Mouse (Mus musculus) spleen, adult 18-20 months (tissue): ENCODE measurements around the gene Arsg.
A peak's percentile ranks its signal among the peaks of the same experiment; 100 is the strongest.
"Not testable (repeated sequence)": the region's sequence is repeated elsewhere in the genome, so short reads cannot be mapped to it uniquely, and the experiment has no call there.

Source experiments
- DNase-seq, 2 experiments: peaks; one replicate each; pipeline ENCODE4 v3.0.0; 2022; ENCODE audit warnings: mixed read lengths in 2 of 2

Gene Arsg

DNA sequence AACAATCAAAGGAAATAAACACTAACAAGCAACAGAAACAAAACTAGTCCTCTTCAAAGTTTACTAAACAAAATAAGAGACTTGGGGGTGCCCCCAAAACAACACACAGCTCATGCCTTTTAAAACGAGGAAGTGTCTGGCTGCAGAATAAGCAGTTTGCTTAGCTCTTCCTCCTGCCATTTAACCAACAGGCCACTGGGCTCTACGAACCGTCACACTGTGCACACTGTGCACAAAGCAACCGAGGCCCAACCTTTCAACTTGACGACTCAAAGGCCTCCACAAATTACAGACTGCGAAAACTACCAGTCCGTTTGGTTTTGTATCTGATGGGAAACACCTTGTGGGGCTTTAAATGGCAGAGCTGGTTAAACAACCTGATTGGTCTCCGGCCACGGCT, 3.0 kb upstream of the Arsg start:
- peak in 1 of 2 experiments; percentile 27 for DNase-seq

DNA sequence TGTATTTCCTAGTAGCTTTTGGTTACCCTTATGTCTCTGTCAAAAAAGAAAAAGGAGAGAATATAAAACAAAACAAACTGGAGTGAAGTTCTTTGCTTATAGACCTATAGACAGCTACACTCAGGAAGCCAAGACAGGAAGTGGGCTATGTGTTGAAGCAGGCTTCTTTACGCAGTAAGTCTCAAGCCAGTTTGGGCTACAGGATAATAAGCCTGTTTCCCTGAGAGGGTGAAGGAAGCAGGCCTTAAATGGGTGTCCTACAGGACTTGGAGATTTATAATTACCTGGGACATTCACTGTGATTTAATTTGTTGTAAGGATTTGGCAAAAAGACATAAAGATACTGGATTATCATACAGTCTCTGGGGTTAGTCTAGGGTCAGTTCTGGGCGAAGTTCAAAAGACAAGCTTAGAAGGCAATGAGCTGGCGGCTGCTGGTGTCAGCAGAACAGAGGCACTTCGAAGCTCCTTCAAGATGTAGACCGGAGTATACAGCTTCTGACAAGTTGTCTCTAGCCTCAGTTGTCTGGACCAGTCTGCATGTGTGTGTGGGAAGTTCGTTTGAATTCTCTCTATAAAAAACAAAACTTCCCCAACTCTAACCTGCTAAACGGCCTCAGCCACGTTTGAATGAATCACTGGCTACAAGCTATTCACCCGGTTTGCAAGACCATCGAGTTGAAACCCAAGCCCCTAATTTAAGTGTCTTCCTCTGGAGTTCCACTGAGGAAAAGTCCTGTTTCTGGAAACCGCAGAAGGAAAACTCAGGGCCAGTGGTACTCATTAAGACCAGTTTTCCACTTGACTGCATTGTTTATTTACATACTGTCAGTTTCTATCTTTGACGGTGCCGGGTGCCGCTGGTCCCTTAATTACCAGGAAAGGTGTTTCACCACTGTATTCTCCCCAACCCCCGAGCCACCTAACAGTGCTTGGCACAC, 2.0 kb upstream of the Arsg start:
- DNase-seq, result peak in 1 of 2 experiments; percentile 27

DNA sequence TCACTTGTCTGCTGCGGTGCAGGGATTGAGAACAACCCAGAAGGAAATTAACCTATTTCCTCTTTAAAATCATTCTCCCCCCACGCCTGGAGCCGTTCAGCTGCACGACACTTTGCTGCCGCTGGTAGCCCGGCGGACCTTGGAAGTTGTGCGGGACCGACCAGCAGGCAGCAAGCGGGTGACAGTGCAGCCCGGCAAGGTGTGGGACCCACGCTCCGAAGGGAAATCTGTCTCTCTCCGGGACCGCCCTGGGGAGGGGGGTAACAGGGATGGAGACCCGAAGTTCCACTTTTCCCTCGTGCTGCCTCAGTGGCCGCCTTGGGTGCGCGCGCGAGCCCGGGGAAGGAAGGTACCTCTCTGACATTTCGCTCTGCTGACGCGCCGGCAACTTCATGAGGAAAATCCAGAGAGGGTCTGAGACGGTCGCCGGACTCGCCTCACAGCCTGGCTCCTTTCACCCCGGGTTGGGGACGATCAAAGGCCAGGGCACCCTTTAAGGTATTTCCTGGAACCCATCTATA, 943 bp upstream of the Arsg start:
- DNase-seq, result peak; percentile 31 to 48

DNA sequence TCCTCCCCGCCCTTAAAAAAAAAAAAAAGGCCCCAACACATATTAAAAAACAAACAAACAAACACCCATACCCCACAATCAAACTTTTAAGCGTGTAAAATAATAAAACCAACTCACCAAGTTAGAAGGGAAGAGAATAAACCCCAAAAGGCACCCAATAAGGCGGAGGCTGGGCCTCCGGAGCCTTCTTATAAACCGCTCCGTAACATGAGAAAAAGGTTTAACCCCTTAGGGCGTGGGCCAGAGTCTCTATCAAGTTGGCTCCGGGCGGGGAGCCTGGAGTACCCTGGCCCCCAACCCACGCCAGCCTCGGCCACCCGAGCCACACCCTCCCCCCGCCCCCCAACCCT, 378 bp upstream of the Arsg start:
- no peak for DNase-seq

DNA sequence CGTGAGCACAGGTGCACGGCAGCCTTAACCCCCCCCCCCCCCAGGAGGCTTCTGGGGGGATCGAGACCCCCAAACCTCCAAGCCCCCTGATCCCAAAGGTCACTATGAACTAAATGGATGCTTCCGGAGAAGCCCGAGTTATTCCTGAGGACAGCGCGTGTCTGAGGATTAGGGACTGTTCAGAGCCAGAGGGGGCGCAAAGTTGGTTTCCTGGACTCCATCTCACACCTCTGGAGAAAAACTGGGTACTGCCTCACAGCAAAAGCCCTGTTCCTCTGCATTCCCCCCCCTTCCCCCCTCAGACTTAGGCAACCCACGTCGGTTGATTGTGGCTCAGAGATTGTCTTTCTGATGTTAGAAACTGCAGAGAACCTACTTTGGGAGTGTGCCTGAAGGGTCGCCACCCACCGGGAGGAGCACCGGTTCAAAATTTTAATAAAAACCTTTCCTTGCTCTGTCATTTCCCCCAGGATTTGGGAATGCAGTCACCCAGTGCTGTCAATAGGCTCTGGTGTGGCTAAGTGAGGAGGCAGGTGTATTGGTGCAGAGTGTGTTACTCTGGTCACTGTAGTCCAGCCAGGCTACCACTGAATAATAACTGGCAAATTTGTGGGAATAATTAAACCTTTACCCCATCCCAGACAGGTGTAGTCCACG, 1.0 kb downstream of the Arsg start:
- DNase-seq, result no peak

DNA sequence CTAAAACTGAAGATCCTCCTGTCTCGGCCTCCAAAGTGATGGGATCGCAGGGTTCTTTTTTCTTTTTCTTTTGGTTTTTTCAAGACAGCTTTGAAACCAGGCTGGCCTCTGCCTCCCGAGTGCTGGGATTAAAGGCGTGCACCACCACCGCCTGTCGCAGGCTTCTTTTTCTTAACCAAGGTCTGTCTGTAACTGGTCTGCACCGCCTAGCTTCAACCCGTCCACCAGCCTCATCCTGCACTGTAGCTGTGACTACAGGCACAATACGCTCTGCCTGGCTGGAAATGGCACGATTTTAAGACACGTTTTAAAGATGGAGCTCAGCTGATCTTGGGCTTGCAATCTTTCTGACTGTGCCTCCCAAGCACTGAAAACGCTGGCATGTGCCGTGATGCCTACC, 1.7 kb downstream of the Arsg start:
- no peak for DNase-seq

DNA sequence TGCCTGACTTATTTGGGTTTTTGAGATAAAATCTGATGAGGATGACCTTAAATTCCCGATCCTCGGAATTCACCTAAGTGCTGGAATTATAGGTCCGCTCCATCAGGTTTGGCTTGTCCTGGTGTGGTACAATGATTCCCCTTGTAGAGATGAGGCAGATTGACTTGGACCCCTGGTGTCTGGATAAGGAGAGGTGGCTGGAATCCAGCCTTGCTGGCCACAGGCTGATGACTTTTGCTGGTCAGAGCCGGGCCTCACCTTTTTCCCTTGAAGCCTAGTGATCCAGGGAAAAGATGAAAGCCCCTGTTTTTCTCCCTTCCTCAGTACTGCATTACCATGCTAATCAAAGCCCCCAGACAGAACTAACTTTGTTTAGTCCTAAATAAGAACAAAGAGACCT, 2.5 kb downstream of the Arsg start:
- no peak for DNase-seq

DNA sequence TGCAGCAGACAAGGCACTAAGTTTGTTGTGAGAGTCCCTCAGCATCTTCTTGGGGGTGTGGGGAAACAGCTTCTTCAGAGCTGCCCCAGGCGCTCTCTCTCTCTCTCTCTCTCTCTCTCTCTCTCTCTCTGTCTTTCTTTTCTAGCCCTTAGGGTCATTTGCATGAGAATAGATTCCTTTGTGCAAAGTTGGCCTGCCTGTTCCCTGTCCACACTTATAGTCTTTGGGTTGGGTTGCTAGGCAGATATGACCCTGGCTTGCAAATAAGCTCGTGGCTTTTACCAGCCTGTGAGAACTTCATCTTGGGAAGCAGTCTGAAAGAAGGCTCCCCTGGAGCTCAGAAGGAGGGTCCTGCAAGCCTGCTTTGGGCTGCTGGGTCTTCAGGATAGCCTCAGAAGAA, 3.1 kb downstream of the Arsg start:
- no peak for DNase-seq

DNA sequence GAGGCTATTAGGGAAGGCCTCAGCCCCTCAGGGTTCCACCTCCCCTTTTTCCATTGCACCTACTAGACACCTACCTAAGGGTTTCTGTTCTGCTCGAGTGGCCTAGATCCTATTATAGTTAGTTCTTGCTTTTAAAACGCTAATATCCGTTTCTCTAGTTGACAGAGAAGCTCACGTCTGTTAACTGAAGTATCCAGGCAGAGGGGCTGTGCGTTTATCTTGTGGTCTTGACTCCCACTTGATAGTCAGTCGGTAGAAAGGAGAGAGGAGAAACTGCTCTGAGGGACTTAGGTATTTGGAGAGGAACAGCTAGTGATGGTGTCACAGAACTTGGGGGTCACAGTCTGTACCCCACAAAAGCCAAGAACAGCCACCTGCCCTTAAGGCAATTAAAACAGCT, 3.5 kb downstream of the Arsg start:
- DNase-seq, result no peak

DNA sequence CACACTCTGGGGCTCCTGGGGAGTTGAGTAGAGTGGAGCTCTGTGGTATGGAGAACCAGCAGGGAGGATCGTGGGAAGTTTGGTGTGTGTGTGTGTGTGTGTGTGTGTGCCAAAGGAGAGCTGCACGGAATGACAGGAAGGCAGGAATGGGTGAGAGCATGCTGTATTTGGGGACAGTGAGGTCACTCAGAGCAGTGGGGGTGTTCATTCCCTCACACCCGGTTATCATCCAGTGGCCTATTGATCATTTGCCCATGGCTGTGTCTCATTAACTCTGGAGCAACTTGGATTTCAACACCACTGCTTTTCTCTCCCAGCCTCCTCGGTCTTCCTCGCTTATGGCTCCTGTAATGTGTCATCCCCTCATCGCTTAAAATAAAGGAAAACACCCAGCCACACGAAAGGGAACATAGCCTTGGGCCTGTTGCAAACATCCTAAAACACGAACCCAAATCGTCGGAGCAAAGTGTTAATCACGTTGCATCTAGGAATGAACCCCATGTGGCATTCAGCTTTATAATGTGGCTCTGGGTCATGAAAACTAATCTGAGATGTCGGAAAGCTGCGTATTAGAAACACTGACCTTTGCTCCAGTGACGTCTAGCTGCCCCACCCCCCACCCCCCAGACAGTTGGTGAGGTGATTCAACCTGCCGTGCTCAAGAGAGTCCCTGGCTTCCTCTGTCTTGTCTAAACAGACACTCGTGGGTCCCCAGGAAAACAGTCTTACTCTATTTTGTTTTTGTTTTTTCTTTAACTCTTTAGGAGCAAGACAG, 4.6 kb downstream of the Arsg start:
- DNase-seq, result no peak

DNA sequence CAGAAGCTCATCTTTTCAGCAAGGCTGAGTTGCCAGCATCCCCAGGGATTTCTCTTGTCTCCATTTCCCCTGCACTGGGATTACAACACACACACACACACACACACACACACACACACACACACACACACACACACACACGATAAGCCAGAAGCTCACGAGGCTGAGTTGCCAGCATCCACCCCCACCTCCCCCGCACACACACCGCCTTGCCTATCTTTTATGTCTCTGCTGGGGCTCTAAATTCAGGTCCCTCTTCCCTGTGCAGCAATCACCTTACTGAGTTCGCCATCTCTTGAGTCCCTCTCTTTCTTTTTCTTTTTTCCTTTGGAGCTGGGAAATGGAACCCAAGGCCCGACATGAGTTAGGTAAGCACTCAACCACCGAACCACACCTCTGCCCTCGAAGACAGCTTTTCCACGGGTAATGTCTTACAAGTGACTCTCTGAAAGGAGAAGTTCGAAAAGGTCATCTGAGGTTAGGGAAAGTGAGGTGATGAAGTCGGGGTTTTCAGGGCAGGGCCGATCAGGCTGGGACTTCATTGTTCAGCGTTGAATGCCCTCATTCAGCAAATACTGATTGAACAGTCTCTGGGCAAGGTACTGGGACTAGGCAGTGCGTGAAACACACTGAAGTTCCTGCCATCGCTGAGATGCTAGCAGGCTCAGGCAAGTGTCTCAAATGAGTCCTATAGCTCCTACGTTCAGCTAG, 6.6 kb downstream of the Arsg start:
- no peak for DNase-seq

DNA sequence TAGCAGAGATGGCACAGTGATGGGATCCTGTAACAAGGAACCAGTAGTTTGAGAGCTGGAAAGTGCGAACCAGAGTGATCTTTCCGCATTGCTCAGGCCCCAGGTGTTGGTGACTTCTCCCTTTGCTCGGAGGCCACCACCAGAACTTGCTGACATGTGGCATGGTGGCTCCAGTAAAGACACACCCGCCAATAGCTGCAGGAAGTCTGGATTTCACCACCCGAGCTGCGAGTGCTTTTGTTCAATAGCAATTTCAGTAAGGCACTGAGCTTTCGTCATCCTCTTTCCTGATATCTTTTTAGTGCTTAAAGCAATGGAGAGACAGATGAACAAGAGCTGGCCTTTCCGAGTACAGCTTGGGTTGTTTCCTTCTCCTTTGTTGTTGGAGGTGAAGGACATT, 7.3 kb downstream of the Arsg start:
- no peak for DNase-seq

DNA sequence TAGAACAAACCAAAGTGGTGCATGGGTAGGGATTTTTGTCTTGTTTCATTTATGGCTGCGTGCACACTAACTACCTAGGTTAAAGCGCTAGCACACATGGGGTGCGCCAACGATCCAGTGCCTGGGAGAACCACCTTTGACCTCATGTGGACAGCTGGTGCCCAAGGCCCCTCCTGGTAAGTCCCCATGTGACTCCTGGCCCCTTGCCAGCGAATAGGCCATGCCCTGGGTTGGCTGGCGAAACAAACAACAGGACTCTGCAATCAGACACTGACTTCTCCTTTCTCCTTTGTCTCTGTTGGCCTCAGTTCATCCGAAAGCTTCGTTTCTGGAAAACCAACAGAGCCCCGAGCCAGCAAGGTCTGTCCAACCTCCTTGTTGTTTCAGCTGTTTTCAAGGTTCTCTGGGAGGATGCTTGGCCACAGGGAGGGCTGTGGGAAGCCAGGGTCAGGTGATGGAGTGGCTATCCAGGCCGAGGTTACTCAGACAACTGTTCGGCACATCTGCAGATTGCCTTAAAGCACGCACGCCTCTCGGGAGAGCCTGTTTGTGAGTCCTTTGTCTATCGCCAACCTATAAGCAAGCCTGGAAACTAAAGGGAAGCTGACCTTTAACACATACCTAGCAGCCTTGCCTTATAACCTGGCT, 12.3 kb downstream of the Arsg start:
- DNase-seq, result no peak

DNA sequence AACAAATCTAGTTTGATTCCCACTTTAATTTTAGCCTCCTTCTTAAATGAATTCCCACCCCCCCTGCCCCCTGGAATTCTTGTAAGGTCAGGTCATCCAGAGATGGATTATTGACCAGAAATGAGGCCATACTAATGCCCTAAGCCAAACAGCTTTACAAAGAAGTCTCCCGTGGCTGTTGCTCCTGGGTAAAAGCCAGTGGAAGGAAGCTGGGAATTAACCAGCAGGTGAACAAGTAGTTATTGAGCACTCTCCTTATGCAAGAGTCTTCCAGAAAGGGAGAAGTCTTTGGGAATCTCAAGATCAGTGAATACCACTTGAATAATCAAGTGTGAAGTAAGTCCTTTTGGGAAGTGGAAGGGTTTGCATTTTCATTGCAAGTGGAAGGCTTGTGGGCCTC, 13.9 kb downstream of the Arsg start:
- DNase-seq, result no peak

DNA sequence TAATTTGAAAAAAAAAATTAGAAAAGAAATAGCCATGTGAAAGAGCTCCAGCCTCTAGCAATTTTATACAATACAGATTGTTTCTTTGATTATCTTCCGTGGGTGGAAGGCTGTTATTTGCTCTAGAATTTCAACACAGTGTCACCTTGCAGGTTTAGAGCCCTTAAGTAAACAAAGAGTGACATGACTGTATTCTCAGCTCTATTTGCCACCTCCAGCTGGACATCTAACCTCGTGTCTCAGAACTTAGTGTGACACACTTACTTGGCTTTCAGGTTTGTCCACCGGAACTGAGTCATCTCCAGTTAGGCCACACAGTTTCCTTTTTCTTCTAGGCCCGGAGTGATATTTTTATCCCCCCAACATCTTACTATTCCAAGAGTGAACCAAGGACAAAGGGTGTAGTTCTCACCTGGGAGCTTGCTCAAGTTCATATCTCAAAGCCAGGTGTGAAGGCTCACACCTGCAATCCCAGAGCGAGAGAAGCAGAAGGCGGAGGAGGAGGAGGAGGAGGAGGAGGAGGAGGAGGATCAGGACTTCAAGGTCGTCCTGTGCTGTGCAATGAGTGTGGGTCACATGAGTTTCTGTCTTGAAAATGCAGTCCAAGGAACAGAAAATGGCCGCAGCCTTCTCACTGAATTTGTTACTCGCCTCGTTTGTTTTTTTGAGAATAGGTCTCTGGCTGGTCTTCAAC, 15.0 kb downstream of the Arsg start:
- no peak for DNase-seq

DNA sequence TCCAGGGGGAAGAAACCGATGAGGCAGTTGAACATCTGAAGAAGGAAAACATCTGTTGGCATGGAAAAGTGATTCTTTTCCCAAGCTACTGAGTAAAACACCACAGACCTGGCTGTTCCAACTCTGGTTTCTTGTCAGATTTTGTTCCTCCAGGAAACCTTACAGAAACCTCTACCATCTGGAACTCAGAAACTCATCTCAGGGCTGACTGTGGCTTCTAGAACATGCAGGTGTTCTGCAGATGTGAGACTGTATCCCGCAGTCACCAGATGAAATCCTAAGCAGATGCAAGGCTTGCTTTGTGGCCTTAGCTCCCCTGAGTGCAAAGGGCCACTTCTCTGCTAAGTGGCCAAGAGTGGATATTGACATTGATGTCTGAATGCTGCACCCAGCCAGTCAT, 16.6 kb downstream of the Arsg start:
- no peak for DNase-seq

DNA sequence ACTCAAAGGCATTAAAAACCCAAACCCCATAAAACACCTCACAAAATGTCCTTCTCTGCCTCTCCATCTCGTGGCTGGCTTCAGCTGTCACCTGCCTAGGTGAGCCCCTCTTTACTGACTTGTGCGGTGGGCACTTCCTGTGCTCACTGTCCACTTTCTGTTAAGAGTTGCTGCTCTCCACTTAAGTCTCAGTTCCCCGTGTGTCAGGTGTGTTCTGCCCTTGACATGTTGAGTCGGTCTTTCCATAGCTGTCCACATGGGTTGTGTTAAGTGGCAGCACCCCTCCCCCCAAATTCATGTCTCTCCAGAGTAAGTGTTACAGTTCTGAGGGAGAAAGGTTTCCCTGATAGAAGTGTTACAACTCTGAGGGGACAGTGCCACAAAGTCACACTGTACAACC, 18.7 kb downstream of the Arsg start:
- no peak for DNase-seq

DNA sequence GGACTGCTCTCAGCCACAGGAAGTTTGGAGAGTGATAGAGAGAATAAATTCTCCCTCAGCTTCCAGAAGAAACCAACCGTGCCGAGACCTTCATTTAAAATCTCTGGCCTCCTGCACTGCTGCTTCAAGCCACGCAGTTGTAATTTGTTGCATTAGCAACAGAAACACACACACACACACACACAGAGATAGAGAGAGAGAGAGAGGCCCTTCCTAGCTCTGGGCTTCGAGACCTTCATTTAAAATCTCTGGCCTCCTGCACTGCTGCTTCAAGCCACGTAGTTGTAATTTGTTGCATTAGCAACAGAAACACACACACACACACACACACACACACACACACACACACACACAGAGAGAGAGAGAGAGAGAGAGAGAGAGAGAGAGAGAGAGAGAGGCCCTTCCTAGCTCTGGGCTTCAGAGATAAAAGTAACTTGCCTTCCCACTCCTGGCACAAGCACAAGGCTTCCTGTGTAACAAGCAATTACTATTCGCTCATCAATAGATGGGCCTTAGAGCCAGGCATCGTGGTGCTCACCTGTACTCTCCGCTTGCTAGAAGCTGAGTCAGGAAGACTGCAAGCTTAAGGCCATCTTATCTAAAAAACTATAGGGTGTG, 19.8 kb downstream of the Arsg start:
- not testable (repeated sequence) for DNase-seq

DNA sequence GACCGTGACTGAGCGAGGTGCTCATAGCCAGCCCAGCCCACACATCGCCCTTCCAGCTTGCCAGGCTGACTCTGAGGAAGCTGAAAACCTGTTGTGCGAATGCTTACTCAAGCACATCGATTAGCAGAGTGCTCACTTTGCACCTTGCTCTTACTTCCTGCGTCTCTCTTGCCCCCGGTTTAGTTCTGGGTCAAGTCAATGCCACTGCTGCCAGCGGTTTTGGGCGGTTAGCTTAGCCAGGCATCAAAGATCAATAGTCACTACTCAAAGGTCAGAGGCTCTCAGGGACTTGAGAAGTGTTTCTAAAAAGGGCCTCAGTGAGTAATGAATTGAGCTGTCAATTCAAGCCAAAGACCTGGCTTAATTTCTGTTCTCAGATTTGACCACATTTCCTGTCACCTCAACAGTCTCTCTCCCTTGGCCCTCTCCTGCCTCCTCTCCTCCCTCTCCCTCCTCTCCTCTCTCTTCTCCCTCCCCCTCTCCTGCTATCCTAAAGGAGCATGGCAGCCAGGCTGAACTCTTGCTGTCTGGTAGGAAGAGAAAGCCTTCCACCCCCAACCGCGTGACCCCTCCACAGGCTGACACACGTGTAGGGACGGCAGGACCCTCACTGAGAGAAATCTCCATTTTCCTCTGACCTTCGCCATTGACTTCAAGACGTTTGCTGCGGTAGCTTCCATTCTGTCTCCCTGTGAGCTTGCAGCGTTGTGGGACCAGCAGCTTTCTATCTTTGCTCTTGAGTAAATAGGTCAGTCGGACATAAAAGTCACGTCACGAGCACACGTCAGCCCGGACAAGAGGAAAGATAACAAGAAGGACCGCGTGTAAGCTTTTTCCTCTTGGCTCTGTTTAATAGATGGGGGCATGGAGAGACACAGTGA, 22.0 kb downstream of the Arsg start:
- peak; percentile 42 to 53 for DNase-seq
